Mouse (Mus musculus) hindbrain, embryonic 15.5 days (tissue): ENCODE measurements around the gene Tmem150c. TPM values are rescaled to one million over a fixed set of nuclear protein-coding genes. Genes with fewer than 3 reads are reported as not detected.

Source experiments
- ATAC-seq: fragments of 200-750 bp; cut with Nextera tagmentation; 2 replicates; pipeline ENCODE4 v1.8.0; 2017; ENCODE audit warnings: low read depth, moderate number of reproducible peaks, moderate TSS enrichment; ENCODE audit not compliant: low FRiP score
- H3K27ac ChIP-seq: fragments of 300-500 bp; sonication (generic); replicated peaks from 2 replicates; pipeline ENCODE4 v1.5.1; 2015; ENCODE audit warnings: mild to moderate bottlenecking, inconsistent platforms
- H3K27me3 ChIP-seq: fragments of 300-500 bp; sonication (generic); 2 replicates; pipeline ENCODE4 v1.6.1; 2015; ENCODE audit warnings: control low read depth, inconsistent platforms
- H3K36me3 ChIP-seq: fragments of 300-500 bp; sonication (generic); 2 replicates; pipeline ENCODE4 v1.6.1; 2015; ENCODE audit warnings: control low read depth, inconsistent platforms
- H3K4me1 ChIP-seq: fragments of 300-500 bp; sonication (generic); replicated peaks from 2 replicates; pipeline ENCODE4 v1.6.1; 2015; ENCODE audit warnings: control low read depth, inconsistent platforms
- H3K4me2 ChIP-seq: fragments of 300-500 bp; sonication (generic); 2 replicates; pipeline ENCODE4 v1.6.1; 2015; ENCODE audit warnings: moderate library complexity, mild to moderate bottlenecking, inconsistent platforms
- H3K4me3 ChIP-seq: fragments of 300-500 bp; sonication (generic); 2 replicates; pipeline ENCODE4 v1.5.1; 2015; ENCODE audit warnings: mild to moderate bottlenecking, inconsistent platforms
- H3K9ac ChIP-seq: fragments of 300-500 bp; sonication (generic); 2 replicates; pipeline ENCODE4 v1.6.1; 2015; ENCODE audit warnings: inconsistent platforms
- H3K9me3 ChIP-seq: fragments of 300-500 bp; sonication (generic); 2 replicates; pipeline ENCODE4 v1.6.1; 2016; ENCODE audit warnings: control low read depth, inconsistent platforms
- WGBS: fragments of 180-500 bp; shearing (Covaris S2); methylation state at CpG from one replicate; pipeline ENCODE4 v1.1.7; 2015; 5-methylcytosine and 5-hydroxymethylcytosine counted together
- polyA plus RNA-seq: library from polyadenylated mRNA; unstranded; fragments of >200 nt; fragmentation: Nextera tagmentation; extraction: Ambion mirVana; gene quantifications from 2 replicates; pipeline ENCODE4 v1.2.1, GENCODE M21; 2015

The Tmem150c gene
- polyA plus RNA-seq, 1 experiment from 2014 or later: 36.4 TPM

DNA sequence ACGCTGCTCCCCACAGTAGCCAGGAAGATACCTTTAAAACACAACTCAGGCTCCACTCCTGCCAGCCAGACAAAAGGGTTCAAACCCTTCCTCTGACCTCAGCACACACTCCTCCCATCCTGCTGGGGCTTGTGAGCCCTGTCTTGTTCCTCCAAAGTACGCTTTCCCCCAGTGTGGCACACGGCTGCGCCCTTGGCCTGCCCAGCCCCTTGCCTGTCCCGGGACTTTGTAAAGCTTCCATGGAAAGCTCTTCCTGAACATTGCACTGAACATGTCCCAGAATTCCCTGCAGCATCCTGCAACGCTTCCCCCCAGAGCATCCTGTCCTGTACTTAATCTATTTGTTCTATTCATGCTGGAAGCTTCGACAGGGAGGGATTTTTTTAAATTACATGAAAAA lies 38.4 kb downstream of the Tmem150c start:
- Histone ChIP-seq H3K9me3 (no peaks in the 10 kb centered on the region), H3K4me1 (peaks cover 11% of the 10 kb centered on the region), H3K27me3 (no peaks in the 10 kb centered on the region), H3K27ac (peak overlapping the region; percentile 51; the same call in 1 of the 2 replicates), H3K9ac (no peak overlapping the region), H3K4me2 (peak overlapping the region; percentile 45), H3K4me3 (peak overlapping the region; percentile 27; the same call in 1 of the 2 replicates), H3K36me3 (no peaks in the 10 kb centered on the region)
- peak; percentile 24; the same call in 1 of the 2 replicates for ATAC-seq
- 47% methylated on average over 7 of the region's 7 CpGs for WGBS

- H3K4me2 ChIP-seq: peak overlapping the region; percentile 45
- H3K9ac ChIP-seq: peak overlapping the region; percentile 37; the same call in 1 of the 2 replicates
- no peaks in the 10 kb centered on the region for H3K36me3 ChIP-seq
- H3K27ac ChIP-seq: peak overlapping the region; percentile 51
- peaks cover 11% of the 10 kb centered on the region for H3K4me1 ChIP-seq
- no peaks in the 10 kb centered on the region for H3K9me3 ChIP-seq
- peak; percentile 65 for ATAC-seq
- no peaks in the 10 kb centered on the region for H3K27me3 ChIP-seq
- 4% methylated on average over 20 of the region's 20 CpGs for WGBS
- peak overlapping the region; percentile 27 for H3K4me3 ChIP-seq
Observed at GRCm38 (mm10) chr5:100120711-100121141, 38.9 kb downstream of the Tmem150c start.

DNA sequence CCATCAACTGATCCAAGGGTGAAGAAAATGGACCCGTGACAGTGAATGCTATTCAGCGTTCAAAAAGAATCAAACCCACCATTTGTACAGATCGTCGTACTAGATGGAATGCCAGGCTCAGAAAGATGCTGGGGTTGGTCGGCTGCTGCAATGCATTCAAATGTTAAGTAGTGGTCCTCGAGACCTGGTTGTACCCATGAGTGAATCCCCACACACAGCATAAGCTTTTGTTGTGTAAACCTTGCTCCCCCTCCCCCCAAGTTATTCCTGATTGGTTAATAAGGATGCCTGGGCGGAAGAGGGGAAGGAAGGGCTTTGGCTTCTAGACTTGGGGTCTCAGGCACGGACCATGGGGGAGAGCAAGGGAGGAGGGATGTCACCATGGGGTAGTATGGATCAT lies 40.3 kb downstream of the Tmem150c start:
- Histone ChIP-seq H3K27ac (no peak overlapping the region), H3K27me3 (no peaks in the 10 kb centered on the region), H3K9ac (no peak overlapping the region), H3K36me3 (no peaks in the 10 kb centered on the region), H3K4me1 (peaks cover 16% of the 10 kb centered on the region), H3K4me2 (no peak overlapping the region), H3K9me3 (no peaks in the 10 kb centered on the region), H3K4me3 (no peak overlapping the region)
- WGBS: 40% methylated on average over 8 of the region's 8 CpGs
- ATAC-seq: no peak

DNA sequence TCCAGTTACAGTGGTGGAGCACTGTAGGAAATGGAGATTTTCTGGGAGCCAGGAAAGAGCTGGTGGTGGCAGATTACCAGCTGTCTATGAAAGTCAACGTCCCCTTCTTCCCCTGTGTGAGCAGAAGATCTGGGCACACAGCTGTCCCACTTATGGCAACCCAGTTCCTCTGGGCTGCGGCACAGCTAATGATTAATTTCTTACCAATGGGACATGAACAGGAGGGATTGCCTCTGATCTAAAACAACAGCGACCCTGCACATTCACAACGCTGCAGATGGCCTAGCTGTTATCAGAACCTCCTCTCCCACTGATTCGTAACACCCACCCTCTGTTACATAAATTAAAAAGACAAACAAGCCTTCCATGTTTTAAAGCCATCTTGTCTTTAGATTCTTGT lies 46.2 kb downstream of the Tmem150c start:
- Histone ChIP-seq H3K36me3 (no peaks in the 10 kb centered on the region), H3K4me2 (no peak overlapping the region), H3K9ac (no peak overlapping the region), H3K27ac (peak overlapping the region; percentile 3; the same call in 1 of the 2 replicates), H3K4me3 (no peak overlapping the region), H3K9me3 (no peaks in the 10 kb centered on the region), H3K27me3 (no peaks in the 10 kb centered on the region), H3K4me1 (peaks cover 28% of the 10 kb centered on the region)
- 22% methylated on average over 5 of the region's 5 CpGs for WGBS
- ATAC-seq: no peak

DNA sequence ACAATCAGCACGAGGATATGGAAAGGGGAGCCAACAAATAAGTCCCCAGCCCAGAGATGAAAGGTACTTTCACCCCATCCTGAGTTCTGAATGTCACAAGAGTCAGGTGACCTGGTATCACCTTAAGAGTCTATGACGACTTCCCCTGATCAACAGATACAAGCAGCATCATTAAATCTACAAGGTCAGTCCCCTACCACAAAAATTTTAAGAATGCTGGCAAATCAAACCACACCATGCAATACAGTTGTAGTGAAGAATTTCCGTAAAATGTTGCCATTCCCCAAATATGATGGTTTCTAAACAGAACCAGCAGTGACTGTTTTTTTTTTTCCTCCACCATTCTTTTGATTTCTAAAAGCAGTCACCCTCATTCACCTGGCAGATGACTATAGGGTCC lies 49.0 kb downstream of the Tmem150c start:
- peaks cover 28% of the 10 kb centered on the region for H3K4me1 ChIP-seq

DNA sequence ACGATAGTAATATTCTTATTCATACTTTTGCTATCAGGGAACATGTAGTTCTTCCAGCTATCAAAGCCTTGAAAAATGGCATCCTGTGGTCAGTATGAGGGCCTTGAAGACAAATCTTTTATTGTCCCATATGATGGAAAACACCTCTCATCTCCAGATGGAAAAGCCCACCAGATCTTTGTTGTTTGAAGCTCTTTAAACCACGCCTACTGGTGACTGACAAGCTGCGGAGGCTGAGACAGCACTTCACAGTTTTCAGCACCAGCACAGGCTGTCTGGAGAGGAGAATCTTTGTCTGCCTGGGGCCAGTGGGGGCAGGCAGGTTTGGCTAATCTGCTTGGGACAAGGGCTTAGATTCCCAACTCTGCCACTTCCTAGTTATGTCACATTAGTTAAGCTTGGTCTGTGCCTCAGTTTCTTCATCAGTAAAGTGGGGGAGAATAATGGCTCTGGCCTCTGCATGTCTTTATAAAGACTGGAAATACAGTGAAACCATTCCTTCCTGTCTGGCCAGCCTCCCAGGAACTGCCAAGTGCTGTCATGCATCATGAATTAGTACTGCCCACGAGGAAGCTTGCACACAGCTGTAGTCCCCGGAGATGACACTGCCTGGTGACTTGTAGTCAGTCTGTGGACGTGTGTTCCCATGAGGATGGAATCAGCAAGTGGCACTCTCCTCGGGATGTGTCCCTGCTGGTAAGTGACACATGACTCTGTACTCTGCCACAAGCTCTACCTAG lies 49.9 kb downstream of the Tmem150c start:
- Histone ChIP-seq H3K9ac (no peak overlapping the region), H3K27me3 (no peaks in the 10 kb centered on the region), H3K9me3 (no peaks in the 10 kb centered on the region), H3K4me2 (no peak overlapping the region), H3K36me3 (no peaks in the 10 kb centered on the region), H3K27ac (0 out of 2 replicates have a peak overlapping the region, but pooled peaks have one; percentile 18), H3K4me3 (no peak overlapping the region), H3K4me1 (peaks cover 26% of the 10 kb centered on the region)
- WGBS: 41% methylated on average over 7 of the region's 7 CpGs
- ATAC-seq: 0 out of 2 replicates have a peak, but pooled peaks have one; percentile 15

More for the DNA sequence above, 49.0 kb downstream of the Tmem150c start:
- Histone ChIP-seq H3K9me3 (no peaks in the 10 kb centered on the region), H3K36me3 (no peaks in the 10 kb centered on the region), H3K27me3 (no peaks in the 10 kb centered on the region), H3K9ac (no peak overlapping the region), H3K4me3 (no peak overlapping the region), H3K4me2 (no peak overlapping the region), H3K27ac (no peak overlapping the region)
- WGBS: 85% methylated on average over 3 of the region's 3 CpGs
- no peak for ATAC-seq

- Histone ChIP-seq H3K9me3 (no peaks in the 10 kb centered on the region), H3K4me2 (no peak overlapping the region), H3K27ac (peak overlapping the region; percentile 18; the same call in 1 of the 2 replicates), H3K4me1 (peaks cover 18% of the 10 kb centered on the region), H3K36me3 (no peaks in the 10 kb centered on the region), H3K27me3 (no peaks in the 10 kb centered on the region), H3K9ac (no peak overlapping the region), H3K4me3 (no peak overlapping the region)
- 46% methylated on average over 9 of the region's 9 CpGs for WGBS
- ATAC-seq: peak; percentile 83
Observed at GRCm38 (mm10) chr5:100108866-100109265, 50.7 kb downstream of the Tmem150c start.

DNA sequence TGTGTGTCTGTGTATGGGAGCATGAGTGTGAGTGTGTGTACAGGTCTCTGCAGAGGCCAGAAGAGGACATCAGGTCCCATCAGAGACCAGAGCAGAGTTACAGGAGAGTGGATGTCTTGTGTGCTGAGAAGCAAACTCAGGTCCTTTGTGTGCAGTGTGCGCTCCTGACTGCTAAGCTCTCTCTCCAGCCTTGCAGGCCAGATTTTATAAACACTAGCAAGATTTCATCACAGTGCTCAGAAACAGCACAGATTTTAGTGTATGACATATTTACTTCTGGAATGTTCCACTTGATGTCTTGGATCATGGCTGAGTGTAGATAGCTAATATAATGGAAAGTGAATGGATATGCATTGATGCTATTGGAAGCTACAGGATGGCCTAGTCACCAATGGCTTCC lies 57.2 kb downstream of the Tmem150c start:
- H3K36me3 ChIP-seq: no peaks in the 10 kb centered on the region
- no peak overlapping the region for H3K27ac ChIP-seq
- H3K4me2 ChIP-seq: no peak overlapping the region
- WGBS: 93% methylated on average over 1 of the region's 1 CpGs
- H3K9me3 ChIP-seq: no peaks in the 10 kb centered on the region
- no peaks in the 10 kb centered on the region for H3K27me3 ChIP-seq
- no peak overlapping the region for H3K9ac ChIP-seq
- H3K4me3 ChIP-seq: no peak overlapping the region
- ATAC-seq: no peak
- H3K4me1 ChIP-seq: no peaks in the 10 kb centered on the region

- H3K9ac ChIP-seq: no peak overlapping the region
- ATAC-seq: no peak
- H3K4me3 ChIP-seq: no peak overlapping the region
- H3K27me3 ChIP-seq: no peaks in the 10 kb centered on the region
- WGBS: 98% methylated on average over 4 of the region's 4 CpGs
- no peaks in the 10 kb centered on the region for H3K9me3 ChIP-seq
- H3K4me1 ChIP-seq: no peaks in the 10 kb centered on the region
- H3K27ac ChIP-seq: no peak overlapping the region
- no peak overlapping the region for H3K4me2 ChIP-seq
- no peaks in the 10 kb centered on the region; the same call in 1 of the 2 replicates for H3K36me3 ChIP-seq
Observed at GRCm38 (mm10) chr5:100097967-100098366, 61.6 kb downstream of the Tmem150c start.

GRCm38 (mm10) chr5:100096955-100097354 lies 62.7 kb downstream of the Tmem150c start:
- Histone ChIP-seq H3K4me3 (no peak overlapping the region), H3K36me3 (no peaks in the 10 kb centered on the region; the same call in 1 of the 2 replicates), H3K4me2 (no peak overlapping the region), H3K4me1 (peaks cover 7% of the 10 kb centered on the region), H3K27ac (no peak overlapping the region), H3K9ac (no peak overlapping the region), H3K9me3 (no peaks in the 10 kb centered on the region), H3K27me3 (no peaks in the 10 kb centered on the region)
- WGBS: 76% methylated on average over 5 of the region's 5 CpGs
- ATAC-seq: no peak

- Histone ChIP-seq H3K4me2 (peak overlapping the region; percentile 38), H3K4me1 (peaks cover 28% of the 10 kb centered on the region), H3K4me3 (no peak overlapping the region), H3K9me3 (no peaks in the 10 kb centered on the region), H3K27ac (peak overlapping the region; percentile 74), H3K9ac (0 out of 2 replicates have a peak overlapping the region, but pooled peaks have one; percentile 9), H3K27me3 (no peaks in the 10 kb centered on the region), H3K36me3 (no peaks in the 10 kb centered on the region; the same call in 1 of the 2 replicates)
- 6% methylated on average over 17 of the region's 17 CpGs for WGBS
- ATAC-seq: peak; percentile 80
Observed at GRCm38 (mm10) chr5:100091602-100092001, 68.0 kb downstream of the Tmem150c start.

GRCm38 (mm10) chr5:100091263-100091594 lies 68.4 kb downstream of the Tmem150c start:
- ATAC-seq: peak; percentile 47

More at GRCm38 (mm10) chr5:100091263-100091594, 68.4 kb downstream of the Tmem150c start:
- H3K27ac ChIP-seq: peak overlapping the region; percentile 74
- H3K4me3 ChIP-seq: no peak overlapping the region
- no peaks in the 10 kb centered on the region for H3K27me3 ChIP-seq
- peak overlapping the region; percentile 38 for H3K4me2 ChIP-seq
- 19% methylated on average over 10 of the region's 10 CpGs for WGBS
- H3K36me3 ChIP-seq: no peaks in the 10 kb centered on the region; the same call in 1 of the 2 replicates
- H3K9ac ChIP-seq: 0 out of 2 replicates have a peak overlapping the region, but pooled peaks have one; percentile 9
- H3K4me1 ChIP-seq: peaks cover 28% of the 10 kb centered on the region
- H3K9me3 ChIP-seq: no peaks in the 10 kb centered on the region
